15 mouse cellular contexts compared by ENCODE assay signal in genomic region chr19:47167617-47168214, GRCm38 (mm10). TPM values are rescaled to one million over a fixed set of nuclear protein-coding genes. Genes with fewer than 3 reads are reported as not detected.
DNase-seq lines count a peak whose midpoint lies in the region; ATAC-seq and TF ChIP-seq lines count a peak whose summit lies in the region.
"Had no signal": no experiment of that assay in that cellular context is flagged by ENCODE, and none has a peak within 500 bp of the region (broad histone marks: within the 10 kb centered on the region; RNA-seq: fewer than 3 reads in every experiment).

No protein-coding gene starts in this region.

- peaks cover 9% of the 10 kb centered on the region for H3K4me1 ChIP-seq in kidney, embryonic 15.5 days

- ATAC-seq in kidney, embryonic 15.5 days (replicated peaks; ENCODE audit: low FRiP score), result no peak
- 0 out of 2 replicates have a peak, but pooled peaks have one; percentile 3 for ATAC-seq in megakaryocyte progenitor cell, adult 5-6 weeks (replicated peaks; ENCODE audit: poor library complexity)
- ATAC-seq: forebrain, embryonic 15.5 days had no signal

- H3K27ac ChIP-seq in kidney, embryonic 15.5 days, result no peak overlapping the region
- no peak overlapping the region for H3K27ac ChIP-seq in layer of hippocampus, adult 2 months
- H3K27ac ChIP-seq: forebrain, embryonic 15.5 days; liver, embryonic 14.5 days had no signal

- WGBS in kidney, embryonic 15.5 days, result 59% methylated on average over 7 of the region's 7 CpGs

- no peak for TF ChIP-seq CTCF in layer of hippocampus, adult 2 months (conservative IDR thresholded peaks at IDR 0.05)

- no peak overlapping the region for H3K4me3 ChIP-seq in kidney, embryonic 15.5 days (replicated peaks)
- no peak overlapping the region for H3K4me3 ChIP-seq in layer of hippocampus, adult 2 months
- H3K4me3 ChIP-seq: forebrain, embryonic 15.5 days had no signal

- no peaks in the 10 kb centered on the region for H3K9me3 ChIP-seq in kidney, embryonic 15.5 days (replicated peaks)
- H3K9me3 ChIP-seq: forebrain, embryonic 15.5 days had no signal

- H3K4me2 ChIP-seq in kidney, embryonic 15.5 days, result peak overlapping the region; percentile 53

- H3K9ac ChIP-seq in kidney, embryonic 15.5 days, result no peak overlapping the region
- H3K9ac ChIP-seq: forebrain, embryonic 15.5 days; liver, embryonic 14.5 days had no signal

- no peaks in the 10 kb centered on the region for H3K27me3 ChIP-seq in kidney, embryonic 15.5 days

- DNase-seq in cerebellum, adult 9-11 months, result peak; percentile 20
- no peak for DNase-seq in cerebellum, postnatal 14 days
- no peak for DNase-seq in kidney, postnatal 25 days
- peak; percentile 61 for DNase-seq in brain, adult 2 months (ENCODE audit: low read depth, low spot score)
- no peak for DNase-seq in layer of hippocampus, adult 2 months (ENCODE audit: low spot score in 2 of 2)
- DNase-seq in layer of hippocampus, adult 9-10 months (ENCODE audit: low spot score), result no peak
- DNase-seq: cerebellum, postnatal 36 days; layer of hippocampus, adult 9-11 months had no signal

- no peaks in the 10 kb centered on the region for H3K36me3 ChIP-seq in kidney, embryonic 15.5 days
- H3K36me3 ChIP-seq: forebrain, embryonic 15.5 days had no signal

RNA-seq across cellular contexts. Expression of gene Calhm3, which starts 10.2 kb away (rescaled TPM):
- not detected in 2 replicates for polyA plus RNA-seq in kidney, embryonic 15.5 days (2015; fragmentation: Nextera tagmentation; extraction: Ambion mirVana)
- total RNA-seq in megakaryocyte progenitor cell, adult 5-6 weeks (2015), result not detected in 2 replicates
- total RNA-seq in megakaryocyte progenitor cell, adult 5-6 weeks (2017), result not detected in 2 replicates
- not detected for total RNA-seq in layer of hippocampus, adult 2 months (2021)
- total RNA-seq: adrenal gland, postnatal 36 days; hematopoietic stem cell, adult 5-6 weeks had no signal
- polyA plus RNA-seq: forebrain, embryonic 15.5 days; liver, embryonic 14.5 days; midbrain, embryonic 14.5 days had no signal

RNA-seq across cellular contexts. Expression of gene Neurl1a, which starts 10.9 kb away (rescaled TPM):
- 4.8 and 6.5 TPM in 2 replicates for polyA plus RNA-seq in kidney, embryonic 15.5 days (2015; fragmentation: Nextera tagmentation; extraction: Ambion mirVana)
- not detected in 2 replicates for total RNA-seq in megakaryocyte progenitor cell, adult 5-6 weeks (2015)
- 0.04 TPM in 1 of 2 replicates, not detected in the other for total RNA-seq in megakaryocyte progenitor cell, adult 5-6 weeks (2017)
- 100 to 1,000 TPM; 180 to 194 TPM for total RNA-seq in layer of hippocampus, adult 2 months (2021)
- total RNA-seq: hematopoietic stem cell, adult 5-6 weeks had no signal

RNA-seq across cellular contexts. Expression of gene Calhm1, which starts 23.7 kb away (rescaled TPM):
- polyA plus RNA-seq in kidney, embryonic 15.5 days (2015; fragmentation: Nextera tagmentation; extraction: Ambion mirVana), result not detected in 2 replicates
- not detected in 2 replicates for total RNA-seq in megakaryocyte progenitor cell, adult 5-6 weeks (2015)
- not detected in 2 replicates for total RNA-seq in megakaryocyte progenitor cell, adult 5-6 weeks (2017)
- not detected for total RNA-seq in layer of hippocampus, adult 2 months (2021)
- total RNA-seq: adrenal gland, postnatal 36 days; hematopoietic stem cell, adult 5-6 weeks had no signal
- polyA plus RNA-seq: forebrain, embryonic 15.5 days; liver, embryonic 14.5 days; midbrain, embryonic 14.5 days had no signal

RNA-seq across cellular contexts. Expression of gene Calhm2, which starts 29.6 kb away (rescaled TPM):
- 5.7 and 7.2 TPM in 2 replicates for polyA plus RNA-seq in kidney, embryonic 15.5 days (2015; fragmentation: Nextera tagmentation; extraction: Ambion mirVana)
- 6.1 and 7.3 TPM in 2 replicates for total RNA-seq in megakaryocyte progenitor cell, adult 5-6 weeks (2015)
- total RNA-seq in megakaryocyte progenitor cell, adult 5-6 weeks (2017), result 11.3 and 14.4 TPM in 2 replicates
- 1 to 10 TPM; 4.1 to 5.5 TPM for total RNA-seq in layer of hippocampus, adult 2 months (2021)

Comparison
In these comparisons a context has a peak if more than half of its experiments do, and no peak if none do; other contexts are left out.
1. DNase-seq: peak in cerebellum, adult 9-11 months (single experiment) and brain, adult 2 months (single experiment); none in cerebellum, postnatal 14 days (0 of 2), kidney, postnatal 25 days (0 of 2), layer of hippocampus, adult 2 months (0 of 2) and layer of hippocampus, adult 9-10 months (single experiment).
2. RNA of gene Neurl1a, which starts 10.9 kb away (total RNA-seq): 180 to 194 TPM in layer of hippocampus, adult 2 months; 0.04 TPM in megakaryocyte progenitor cell, adult 5-6 weeks; every median in the first group is over 100 times any median in the second.